Mouse (Mus musculus) stomach, postnatal 0 days (tissue): Measurements from ENCODE around the gene Il21r.

ENCODE experiments used
- CTCF ChIP-seq: IDR thresholded peaks from 2 replicates; pipeline ENCODE4 v1.5.1; 2016; ENCODE audit warnings: antibody characterized with exemption, low read depth, mild to moderate bottlenecking, moderate library complexity
- EP300 ChIP-seq: optimal IDR thresholded peaks from 2 replicates; pipeline ENCODE3; 2016; ENCODE audit warnings: antibody characterized with exemption

DNA sequence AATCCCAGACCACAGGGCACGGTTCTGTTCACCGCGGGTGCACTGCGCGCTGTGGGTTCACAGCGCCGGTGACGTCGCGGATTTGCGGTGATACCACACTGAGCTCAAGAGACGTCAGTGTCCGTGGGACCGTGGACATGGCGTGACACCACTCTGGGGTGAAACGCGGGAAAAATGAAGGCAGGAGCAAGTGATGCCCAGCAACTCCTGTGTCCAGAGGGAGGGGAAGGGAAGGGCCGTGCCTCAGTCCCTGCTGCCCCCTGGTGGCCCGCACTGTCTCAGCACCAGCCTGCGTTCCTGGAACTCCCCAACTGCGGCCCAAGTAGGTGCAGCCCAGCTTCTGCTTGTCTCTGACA, 21.9 kb upstream of the Il21r start:
- TF ChIP-seq CTCF: peak; percentile 100
- TF ChIP-seq EP300: no peak
